Mouse (Mus musculus) midbrain, embryonic 14.5 days (tissue): ENCODE results near the gene Tas2r123. TPM values are rescaled to one million over a fixed set of nuclear protein-coding genes. Genes with fewer than 3 reads are reported as not detected.

ENCODE experiments used
- ATAC-seq: fragments of 200-750 bp; cut with Nextera tagmentation; 2 replicates; pipeline ENCODE4 v1.8.0; 2017; ENCODE audit warnings: moderate number of reproducible peaks, moderate library complexity; ENCODE audit not compliant: low FRiP score, low TSS enrichment
- DNase-seq: peaks from one replicate; pipeline ENCODE4 v3.0.0-alpha.2; 2015
- H3K27ac ChIP-seq: fragments of 300-500 bp; sonication (generic); replicated peaks from 2 replicates; pipeline ENCODE4 v1.5.1; 2014; ENCODE audit warnings: mild to moderate bottlenecking, low read depth, low read length, moderate library complexity
- H3K27me3 ChIP-seq: fragments of 300-500 bp; sonication (generic); 2 replicates; pipeline ENCODE4 v1.6.1; 2014; ENCODE audit warnings: low read length, control low read depth, mixed read lengths; ENCODE audit not compliant: control insufficient read depth, insufficient read depth
- H3K36me3 ChIP-seq: fragments of 300-500 bp; sonication (generic); 2 replicates; pipeline ENCODE4 v1.6.1; 2014; ENCODE audit warnings: low read length, control low read depth; ENCODE audit not compliant: control insufficient read depth, insufficient read depth
- H3K4me1 ChIP-seq: fragments of 300-500 bp; sonication (generic); 2 replicates; pipeline ENCODE4 v1.6.1; 2014; ENCODE audit warnings: mild to moderate bottlenecking, antibody characterized with exemption, low read length, control low read depth; ENCODE audit not compliant: control insufficient read depth, insufficient read depth
- H3K4me2 ChIP-seq: fragments of 300-500 bp; sonication (generic); 2 replicates; pipeline ENCODE4 v1.6.1; 2014; ENCODE audit warnings: mild to moderate bottlenecking, low read length, moderate library complexity
- H3K4me3 ChIP-seq: fragments of 300-500 bp; sonication (generic); replicated peaks from 2 replicates; pipeline ENCODE4 v1.5.1; 2014; ENCODE audit warnings: low read depth, low read length
- H3K9ac ChIP-seq: fragments of 300-500 bp; sonication (generic); replicated peaks from 2 replicates; pipeline ENCODE4 v1.6.1; 2014; ENCODE audit warnings: mild to moderate bottlenecking, low read length, moderate library complexity
- H3K9me3 ChIP-seq: fragments of 300-500 bp; sonication (generic); 2 replicates; pipeline ENCODE4 v1.6.1; 2016; ENCODE audit warnings: low read length, control low read depth, mixed read lengths; ENCODE audit not compliant: control insufficient read depth
- WGBS: fragments of 180-500 bp; shearing (Covaris S2); extraction: QIAGEN DNeasy Blood & Tissue Kit; methylation state at CpG from one replicate; pipeline ENCODE4 v1.1.7; 2014; 5-methylcytosine and 5-hydroxymethylcytosine counted together
- polyA plus RNA-seq: library from polyadenylated mRNA; unstranded; fragments of >200 nt; fragmentation: Nextera tagmentation; extraction: Ambion mirVana; gene quantifications from 2 replicates; pipeline ENCODE4 v1.2.1, GENCODE M21; 2014

The Tas2r123 gene
- not detected in 2 replicates for polyA plus RNA-seq

GRCm38 (mm10) chr6:132846842-132847241 lies at the start of gene Tas2r123:
Tas2r123 (plus strand) TSS chr6:132847142.
- WGBS: 88% methylated on average over 1 of the region's 1 CpGs

DNA sequence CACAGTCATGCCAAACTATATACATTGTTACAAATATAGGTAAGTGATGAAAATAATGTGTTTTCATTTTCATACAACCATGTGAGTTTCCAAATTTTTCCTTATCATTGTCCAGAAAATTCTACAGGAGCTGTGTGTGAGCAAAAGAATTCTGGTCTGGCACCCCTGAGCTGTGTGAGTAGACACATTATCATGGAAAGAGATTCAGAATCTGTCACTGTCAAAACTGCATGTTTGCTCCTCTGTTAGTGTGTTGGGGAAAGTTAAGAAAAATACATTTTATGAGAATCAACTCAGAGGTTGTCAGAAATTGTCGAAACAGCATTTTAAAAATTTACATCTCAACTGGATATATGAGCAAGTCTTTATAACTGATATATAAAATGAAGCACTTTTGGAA lies 44.4 kb upstream of the Tas2r123 start, which contains the start of gene Tas2r117:
Tas2r117 (plus strand) TSS at position 301 of the 400 bp plus-strand sequence.
- WGBS: 86% methylated on average over 1 of the region's 1 CpGs
- no peak for DNase-seq
- Histone ChIP-seq H3K9ac (no peak within 1 kb of the TSS), H3K27me3 (no peaks in the 10 kb centered on the region), H3K9me3 (no peaks in the 10 kb centered on the region), H3K27ac (no peak within 1 kb of the TSS), H3K36me3 (no peaks in the 10 kb centered on the region), H3K4me2 (no peak within 1 kb of the TSS), H3K4me3 (no peak within 1 kb of the TSS), H3K4me1 (no peaks in the 10 kb centered on the region)
- ATAC-seq: no peak

More at GRCm38 (mm10) chr6:132846842-132847241, at the start of gene Tas2r123:
- no peak within 1 kb of the TSS for H3K4me3 ChIP-seq
- ATAC-seq (no peak), DNase-seq (no peak)
- no peak within 1 kb of the TSS for H3K4me2 ChIP-seq
- no peak within 1 kb of the TSS for H3K9ac ChIP-seq
- H3K27ac ChIP-seq: no peak within 1 kb of the TSS
- no peaks in the 10 kb centered on the region for H3K4me1 ChIP-seq
- H3K27me3 ChIP-seq: no peaks in the 10 kb centered on the region
- H3K9me3 ChIP-seq: no peaks in the 10 kb centered on the region
- no peaks in the 10 kb centered on the region for H3K36me3 ChIP-seq

DNA sequence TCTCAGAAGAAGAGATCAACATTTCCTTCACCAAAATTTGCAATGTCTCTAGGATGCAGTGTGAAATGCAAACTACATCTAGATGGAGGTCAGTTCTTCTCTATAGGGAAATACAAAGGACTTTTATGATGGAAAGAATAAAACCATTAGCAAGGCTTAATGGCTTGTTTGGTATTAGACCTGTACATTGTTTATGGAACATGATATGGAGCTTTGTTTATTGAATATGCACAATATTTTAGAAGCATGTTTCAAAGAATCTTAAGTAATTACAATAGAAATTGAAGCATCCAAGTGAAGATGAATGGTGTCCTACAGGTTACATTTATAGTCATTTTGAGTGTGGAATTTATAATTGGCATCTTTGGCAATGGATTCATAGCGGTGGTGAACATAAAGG lies 8.2 kb downstream of the Tas2r123 start, which contains the start of gene Tas2r116:
Tas2r116 (plus strand) TSS at position 301 of the 400 bp plus-strand sequence.
- no peak within 1 kb of the TSS for H3K27ac ChIP-seq
- DNase-seq (no peak), ATAC-seq (no peak)
- no peaks in the 10 kb centered on the region for H3K4me1 ChIP-seq
- no peak within 1 kb of the TSS for H3K4me2 ChIP-seq
- H3K9me3 ChIP-seq: no peaks in the 10 kb centered on the region
- H3K36me3 ChIP-seq: no peaks in the 10 kb centered on the region
- no peak within 1 kb of the TSS for H3K4me3 ChIP-seq
- H3K27me3 ChIP-seq: no peaks in the 10 kb centered on the region
- no peak within 1 kb of the TSS for H3K9ac ChIP-seq
- WGBS: 94% methylated on average over 1 of the region's 1 CpGs

GRCm38 (mm10) chr6:132867708-132868107 lies 20.8 kb downstream of the Tas2r123 start, which contains the start of gene Tas2r110:
Tas2r110 (plus strand) TSS chr6:132868008.
- no peaks in the 10 kb centered on the region for H3K36me3 ChIP-seq
- H3K9me3 ChIP-seq: no peaks in the 10 kb centered on the region
- H3K27ac ChIP-seq: no peak within 1 kb of the TSS
- H3K4me1 ChIP-seq: no peaks in the 10 kb centered on the region
- no peak for DNase-seq
- H3K4me3 ChIP-seq: no peak within 1 kb of the TSS
- ATAC-seq: no peak
- no peaks in the 10 kb centered on the region for H3K27me3 ChIP-seq
- H3K9ac ChIP-seq: no peak within 1 kb of the TSS
- no peak within 1 kb of the TSS for H3K4me2 ChIP-seq

- Histone ChIP-seq H3K27ac (no peak within 1 kb of the TSS), H3K9me3 (no peaks in the 10 kb centered on the region), H3K4me2 (no peak within 1 kb of the TSS), H3K4me3 (no peak within 1 kb of the TSS), H3K9ac (no peak within 1 kb of the TSS), H3K36me3 (no peaks in the 10 kb centered on the region), H3K27me3 (no peaks in the 10 kb centered on the region), H3K4me1 (no peaks in the 10 kb centered on the region)
- ATAC-seq: no peak
- DNase-seq: no peak
- 78% methylated on average over 1 of the region's 1 CpGs for WGBS
These were observed 45.8 kb downstream of the Tas2r123 start, which contains the start of gene Tas2r113 for GRCm38 (mm10) chr6:132892711-132893110. Tas2r113 (plus strand) TSS chr6:132893011.

Other genes with a start within 250 kb of the Tas2r123 start
- not detected in 2 replicates for gene A630073D07Rik, start 195.6 kb upstream of the Tas2r123 start, polyA plus RNA-seq
- gene Tas2r120, start 190.2 kb upstream of the Tas2r123 start, polyA plus RNA-seq: not detected in 2 replicates
- not detected in 2 replicates for gene Tas2r121, start 146.1 kb upstream of the Tas2r123 start, polyA plus RNA-seq
- not detected in 2 replicates for gene Tas2r122, start 135.2 kb upstream of the Tas2r123 start, polyA plus RNA-seq
- gene Tas2r115, start 109.1 kb upstream of the Tas2r123 start, polyA plus RNA-seq: not detected in 2 replicates
- not detected in 2 replicates for gene Tas2r124, start 92.4 kb upstream of the Tas2r123 start, polyA plus RNA-seq
- gene Tas2r102, start 85.0 kb upstream of the Tas2r123 start, polyA plus RNA-seq: not detected in 2 replicates
- not detected in 2 replicates for gene Tas2r136, start 69.0 kb upstream of the Tas2r123 start, polyA plus RNA-seq
- not detected in 2 replicates for gene Tas2r117, start 44.3 kb upstream of the Tas2r123 start, polyA plus RNA-seq
- not detected in 2 replicates for gene Tas2r116, start 8.3 kb downstream of the Tas2r123 start, polyA plus RNA-seq
- gene Tas2r110, start 20.9 kb downstream of the Tas2r123 start, polyA plus RNA-seq: not detected in 2 replicates
- not detected in 2 replicates for gene Tas2r113, start 45.9 kb downstream of the Tas2r123 start, polyA plus RNA-seq
- gene Tas2r125, start 62.5 kb downstream of the Tas2r123 start, polyA plus RNA-seq: not detected in 2 replicates
- not detected in 2 replicates for gene Tas2r129, start 104.0 kb downstream of the Tas2r123 start, polyA plus RNA-seq
- gene Tas2r131, start 110.8 kb downstream of the Tas2r123 start, polyA plus RNA-seq: not detected in 2 replicates
- gene Tas2r109, start 133.8 kb downstream of the Tas2r123 start, polyA plus RNA-seq: not detected in 2 replicates
- not detected in 2 replicates for gene Tas2r103, start 190.0 kb downstream of the Tas2r123 start, polyA plus RNA-seq
- not detected in 2 replicates for gene Tas2r140, start 208.7 kb downstream of the Tas2r123 start, polyA plus RNA-seq